Mouse (Mus musculus) intestine, embryonic 16.5 days (tissue): ENCODE measurements at regions not wholly inside any gene's neighbourhood (a gene's known extent, or its start where the extent isn't known, plus 50 kb on each side); places are given as distances from the start of the nearest gene placed in this dataset.

ENCODE experiments used
- ATAC-seq: fragments of 200-750 bp; cut with Nextera tagmentation; 2 replicates; pipeline ENCODE4 v1.8.0; 2017; ENCODE audit warnings: moderate TSS enrichment, moderate library complexity
- H3K27ac ChIP-seq: fragments of 300-500 bp; sonication (generic); 2 replicates; pipeline ENCODE4 v1.5.1; 2014; ENCODE audit warnings: mild to moderate bottlenecking, low read length
- H3K27me3 ChIP-seq: fragments of 300-500 bp; sonication (generic); replicated peaks from 2 replicates; pipeline ENCODE4 v1.6.1; 2014; ENCODE audit warnings: low read length, control low read depth, mixed read lengths; ENCODE audit not compliant: control insufficient read depth, insufficient read depth
- H3K36me3 ChIP-seq: fragments of 300-500 bp; sonication (generic); 2 replicates; pipeline ENCODE4 v1.6.1; 2014; ENCODE audit warnings: low read length, control low read depth; ENCODE audit not compliant: control insufficient read depth, insufficient read depth
- H3K4me1 ChIP-seq: fragments of 300-500 bp; sonication (generic); 2 replicates; pipeline ENCODE4 v1.6.1; 2014; ENCODE audit warnings: low read length, control low read depth, mixed read lengths; ENCODE audit not compliant: control insufficient read depth, insufficient read depth
- H3K4me2 ChIP-seq: fragments of 300-500 bp; sonication (generic); 2 replicates; pipeline ENCODE4 v1.6.1; 2014; ENCODE audit warnings: low read depth, low read length, control low read depth
- H3K4me3 ChIP-seq: fragments of 300-500 bp; sonication (generic); 2 replicates; pipeline ENCODE4 v1.5.1; 2014; ENCODE audit warnings: mild to moderate bottlenecking, low read length
- H3K9ac ChIP-seq: fragments of 300-500 bp; sonication (generic); 2 replicates; pipeline ENCODE4 v1.6.1; 2014; ENCODE audit warnings: low read depth, low read length
- H3K9me3 ChIP-seq: fragments of 300-500 bp; sonication (generic); 2 replicates; pipeline ENCODE4 v1.6.1; 2016; ENCODE audit warnings: low read length, control low read depth; ENCODE audit not compliant: control insufficient read depth
- WGBS: fragments of 180-500 bp; shearing (Covaris S2); extraction: QIAGEN DNeasy Blood & Tissue Kit; methylation state at CpG from one replicate; pipeline ENCODE4 v1.1.7; 2014; 5-methylcytosine and 5-hydroxymethylcytosine counted together

- H3K4me3 ChIP-seq: no peak overlapping the region
- H3K27ac ChIP-seq: no peak overlapping the region
- H3K4me2 ChIP-seq: peak overlapping the region; percentile 9; the same call in 1 of the 2 replicates
- H3K4me1 ChIP-seq: peaks cover 5% of the 10 kb centered on the region; the same call in 1 of the 2 replicates
- 16% methylated on average over 12 of the region's 12 CpGs for WGBS
- ATAC-seq: 0 out of 2 replicates have a peak, but pooled peaks have one; percentile 23
- no peak overlapping the region; the same call in 1 of the 2 replicates for H3K9ac ChIP-seq
- H3K36me3 ChIP-seq: no peaks in the 10 kb centered on the region
- no peaks in the 10 kb centered on the region for H3K27me3 ChIP-seq
- no peaks in the 10 kb centered on the region for H3K9me3 ChIP-seq
These were observed 94.5 kb downstream of the Tfap2c start for GRCm38 (mm10) chr2:172643860-172644259.

- Histone ChIP-seq H3K4me3 (no peak overlapping the region), H3K36me3 (no peaks in the 10 kb centered on the region), H3K4me1 (peaks cover 5% of the 10 kb centered on the region; the same call in 1 of the 2 replicates), H3K4me2 (peak overlapping the region; percentile 9; the same call in 1 of the 2 replicates), H3K9ac (no peak overlapping the region), H3K27me3 (no peaks in the 10 kb centered on the region), H3K27ac (no peak overlapping the region), H3K9me3 (no peaks in the 10 kb centered on the region)
- 36% methylated on average over 5 of the region's 6 CpGs for WGBS
- ATAC-seq: no peak
These were observed 95.1 kb downstream of the Tfap2c start for GRCm38 (mm10) chr2:172644451-172644850.

DNA sequence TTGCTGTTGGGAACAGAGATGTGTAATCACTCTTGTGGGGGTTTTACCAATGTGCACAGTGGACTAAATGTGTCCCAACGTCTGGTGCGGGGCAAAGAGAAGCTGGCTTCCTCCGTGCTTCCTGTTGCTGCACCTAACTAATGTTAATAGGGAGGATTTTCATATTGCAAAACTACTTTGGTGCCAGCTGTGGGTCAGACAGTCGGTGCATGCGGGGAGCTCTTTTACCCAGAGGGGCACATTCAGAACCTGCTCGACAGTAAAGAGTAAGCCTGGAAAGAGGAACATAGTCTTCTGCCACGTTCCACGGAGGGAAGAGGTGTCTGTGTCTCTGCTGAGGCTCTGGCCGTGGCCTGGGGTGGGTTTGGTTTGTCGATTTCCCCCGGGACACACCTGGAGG lies 98.7 kb downstream of the Tfap2c start:
- Histone ChIP-seq H3K9me3 (no peaks in the 10 kb centered on the region), H3K4me1 (peaks cover 5% of the 10 kb centered on the region; the same call in 1 of the 2 replicates), H3K27ac (no peak overlapping the region), H3K27me3 (no peaks in the 10 kb centered on the region), H3K4me3 (no peak overlapping the region), H3K4me2 (no peak overlapping the region), H3K9ac (no peak overlapping the region), H3K36me3 (no peaks in the 10 kb centered on the region)
- 68% methylated on average over 11 of the region's 11 CpGs for WGBS
- ATAC-seq: no peak

GRCm38 (mm10) chr2:172660479-172660878 lies 111.1 kb downstream of the Tfap2c start:
- H3K4me1 ChIP-seq: no peaks in the 10 kb centered on the region
- H3K27ac ChIP-seq: no peak overlapping the region
- WGBS: 79% methylated on average over 10 of the region's 10 CpGs
- no peak overlapping the region for H3K4me2 ChIP-seq
- no peaks in the 10 kb centered on the region for H3K36me3 ChIP-seq
- H3K9me3 ChIP-seq: no peaks in the 10 kb centered on the region
- H3K27me3 ChIP-seq: peaks cover 7% of the 10 kb centered on the region; the same call in 1 of the 2 replicates
- no peak overlapping the region for H3K4me3 ChIP-seq
- no peak for ATAC-seq
- H3K9ac ChIP-seq: no peak overlapping the region

- no peak overlapping the region for H3K27ac ChIP-seq
- H3K4me1 ChIP-seq: no peaks in the 10 kb centered on the region
- ATAC-seq: no peak
- H3K36me3 ChIP-seq: no peaks in the 10 kb centered on the region
- no peak overlapping the region for H3K4me3 ChIP-seq
- no peak overlapping the region for H3K4me2 ChIP-seq
- no peaks in the 10 kb centered on the region for H3K9me3 ChIP-seq
- H3K27me3 ChIP-seq: peaks cover 7% of the 10 kb centered on the region; the same call in 1 of the 2 replicates
- no peak overlapping the region for H3K9ac ChIP-seq
- 18% methylated on average over 7 of the region's 7 CpGs for WGBS
These were observed 111.5 kb downstream of the Tfap2c start for GRCm38 (mm10) chr2:172660916-172661315.

- H3K27ac ChIP-seq: no peak overlapping the region
- WGBS: 12% methylated on average over 15 of the region's 15 CpGs
- ATAC-seq: no peak
- no peak overlapping the region for H3K4me3 ChIP-seq
- H3K9ac ChIP-seq: no peak overlapping the region
- no peaks in the 10 kb centered on the region for H3K36me3 ChIP-seq
- H3K4me2 ChIP-seq: no peak overlapping the region
- peaks cover 7% of the 10 kb centered on the region; the same call in 1 of the 2 replicates for H3K27me3 ChIP-seq
- no peaks in the 10 kb centered on the region for H3K9me3 ChIP-seq
- no peaks in the 10 kb centered on the region for H3K4me1 ChIP-seq
These were observed 112.1 kb downstream of the Tfap2c start for GRCm38 (mm10) chr2:172661418-172661980.

DNA sequence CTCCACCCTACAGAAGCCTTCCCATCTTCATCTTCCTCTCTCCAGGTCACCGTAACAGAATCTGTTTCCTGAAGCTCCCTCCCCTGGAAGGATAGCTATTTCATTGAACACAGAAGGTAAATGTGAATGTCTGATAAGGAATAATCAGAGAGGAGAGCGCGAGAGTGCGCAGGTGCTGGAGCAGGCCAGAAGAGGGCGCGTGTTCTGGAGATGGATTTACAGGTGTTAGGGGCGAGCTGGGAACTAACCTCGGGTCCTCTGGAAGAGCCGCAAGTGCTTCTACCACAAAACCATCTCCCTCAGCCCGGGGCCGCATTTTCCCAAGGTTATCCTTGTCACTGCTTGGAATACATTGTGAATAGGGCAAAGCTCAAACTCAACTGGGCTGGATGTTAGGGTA lies 112.8 kb downstream of the Tfap2c start:
- H3K4me1 ChIP-seq: no peaks in the 10 kb centered on the region
- WGBS: 53% methylated on average over 11 of the region's 11 CpGs
- H3K9ac ChIP-seq: no peak overlapping the region
- ATAC-seq: no peak
- H3K36me3 ChIP-seq: no peaks in the 10 kb centered on the region
- H3K27me3 ChIP-seq: peaks cover 7% of the 10 kb centered on the region; the same call in 1 of the 2 replicates
- H3K4me2 ChIP-seq: no peak overlapping the region
- H3K27ac ChIP-seq: no peak overlapping the region
- no peaks in the 10 kb centered on the region for H3K9me3 ChIP-seq
- H3K4me3 ChIP-seq: no peak overlapping the region

- WGBS: 14% methylated on average over 6 of the region's 6 CpGs
- Histone ChIP-seq H3K4me3 (no peak overlapping the region), H3K27ac (no peak overlapping the region), H3K4me2 (no peak overlapping the region), H3K4me1 (no peaks in the 10 kb centered on the region), H3K9me3 (no peaks in the 10 kb centered on the region), H3K9ac (no peak overlapping the region), H3K27me3 (peaks cover 7% of the 10 kb centered on the region; the same call in 1 of the 2 replicates), H3K36me3 (no peaks in the 10 kb centered on the region)
- ATAC-seq: no peak
These were observed 114.3 kb downstream of the Tfap2c start for GRCm38 (mm10) chr2:172663681-172664080.

- H3K27me3 ChIP-seq: no peaks in the 10 kb centered on the region
- H3K9ac ChIP-seq: no peak overlapping the region
- H3K4me1 ChIP-seq: no peaks in the 10 kb centered on the region
- H3K4me3 ChIP-seq: no peak overlapping the region
- WGBS: 31% methylated on average over 2 of the region's 2 CpGs
- H3K9me3 ChIP-seq: no peaks in the 10 kb centered on the region
- ATAC-seq: no peak
- H3K4me2 ChIP-seq: no peak overlapping the region
- no peak overlapping the region for H3K27ac ChIP-seq
- H3K36me3 ChIP-seq: no peaks in the 10 kb centered on the region
These were observed 123.7 kb downstream of the Tfap2c start for GRCm38 (mm10) chr2:172673081-172673480.

GRCm38 (mm10) chr2:172674641-172675040 lies 125.2 kb downstream of the Tfap2c start:
- Histone ChIP-seq H3K27ac (no peak overlapping the region), H3K36me3 (no peaks in the 10 kb centered on the region), H3K9ac (no peak overlapping the region), H3K27me3 (no peaks in the 10 kb centered on the region), H3K9me3 (no peaks in the 10 kb centered on the region), H3K4me3 (no peak overlapping the region), H3K4me1 (no peaks in the 10 kb centered on the region), H3K4me2 (no peak overlapping the region)
- no peak for ATAC-seq
- 51% methylated on average over 8 of the region's 8 CpGs for WGBS
